Comparison of ENCODE assay signal across 9 mouse cellular contexts in genomic region chr5:44483426-44484106, GRCm38 (mm10).
DNase-seq lines count a peak whose midpoint lies in the region; ATAC-seq lines count a peak whose summit lies in the region.
"Had no signal": no experiment of that assay in that cellular context is flagged by ENCODE, and none has a peak within 500 bp of the region (broad histone marks: within the 10 kb centered on the region; RNA-seq: fewer than 3 reads in every experiment).

No protein-coding gene starts in this region.

- no peaks in the 10 kb centered on the region for H3K9me3 ChIP-seq in hindbrain, embryonic 14.5 days (ENCODE audit: control insufficient read depth, low read length)
- H3K9me3 ChIP-seq: limb, embryonic 12.5 days had no signal

- H3K4me3 ChIP-seq in hindbrain, embryonic 14.5 days (replicated peaks; ENCODE audit: low read length): no peak overlapping the region
- H3K4me3 ChIP-seq: limb, embryonic 12.5 days had no signal

- H3K27me3 ChIP-seq in hindbrain, embryonic 14.5 days (ENCODE audit: control insufficient read depth, insufficient read depth, low read length): no peaks in the 10 kb centered on the region
- H3K27me3 ChIP-seq: limb, embryonic 12.5 days had no signal

- no peaks in the 10 kb centered on the region for H3K36me3 ChIP-seq in hindbrain, embryonic 14.5 days (replicated peaks; ENCODE audit: control insufficient read depth, insufficient read depth)
- H3K36me3 ChIP-seq: limb, embryonic 12.5 days had no signal

- peak; percentile 18 to 34 for DNase-seq in adrenal gland, adult (ENCODE audit: inconsistent age in 2 of 2, low spot score in 1 of 2)
- no peak for DNase-seq in adrenal gland, adult 18-20 months (ENCODE audit: low spot score in 2 of 2)
- peak; percentile 66 for DNase-seq in hindbrain, embryonic 14.5 days (ENCODE audit: low spot score)
- DNase-seq in left cerebral cortex, adult 9 months (ENCODE audit: low spot score in 2 of 2): peak; percentile 38 to 69
- peak; percentile 49 for DNase-seq in retina, postnatal 1 day
- no peak for DNase-seq in spleen, postnatal 36 days (ENCODE audit: low spot score in 2 of 2)
- no peak for DNase-seq in thymus, postnatal 0 days (ENCODE audit: low spot score)

- 61% methylated on average over 11 of the region's 11 CpGs for WGBS in hindbrain, embryonic 14.5 days

- peaks cover 15% of the 10 kb centered on the region; the same call in 1 of the 2 replicates for H3K4me1 ChIP-seq in hindbrain, embryonic 14.5 days (replicated peaks; ENCODE audit: control insufficient read depth, insufficient read depth, low read length)

- H3K27ac ChIP-seq in hindbrain, embryonic 14.5 days: peak overlapping the region; percentile 21; the same call in 1 of the 2 replicates
- H3K27ac ChIP-seq: limb, embryonic 12.5 days had no signal

- no peak overlapping the region for H3K9ac ChIP-seq in hindbrain, embryonic 14.5 days
- H3K9ac ChIP-seq: limb, embryonic 12.5 days had no signal

- ATAC-seq in common myeloid progenitor, adult 5-6 weeks (replicated peaks; ENCODE audit: low read depth, poor library complexity, severe bottlenecking): 0 out of 2 replicates have a peak, but pooled peaks have one; percentile 25
- peak; percentile 91 for ATAC-seq in hindbrain, embryonic 14.5 days (ENCODE audit: low FRiP score)

- peak overlapping the region; percentile 27; the same call in 1 of the 2 replicates for H3K4me2 ChIP-seq in hindbrain, embryonic 14.5 days (replicated peaks)
- H3K4me2 ChIP-seq: limb, embryonic 12.5 days had no signal

Comparison
In these comparisons a context has a peak if more than half of its experiments do, and no peak if none do; other contexts are left out.
1. DNase-seq: peak in adrenal gland, adult (2 of 2), hindbrain, embryonic 14.5 days (single experiment), left cerebral cortex, adult 9 months (2 of 2) and retina, postnatal 1 day (single experiment); none in adrenal gland, adult 18-20 months (0 of 2), spleen, postnatal 36 days (0 of 2) and thymus, postnatal 0 days (single experiment).